In genomic region chr19:29436793-29437479, GRCm38 (mm10) we compare ENCODE assay signal across 23 mouse cellular contexts. TPM values are rescaled to one million over a fixed set of nuclear protein-coding genes. Genes with fewer than 3 reads are reported as not detected.
"Had no signal": no experiment of that assay in that cellular context is flagged by ENCODE, and none has a peak within 500 bp of the region (broad histone marks: within the 10 kb centered on the region; RNA-seq: fewer than 3 reads in every experiment).

No protein-coding gene starts in this region.

- H3K27ac ChIP-seq: lung, embryonic 15.5 days; macrophage; midbrain, embryonic 13.5 days; midbrain, embryonic 15.5 days; neural tube, embryonic 13.5 days; neural tube, embryonic 15.5 days; stomach, embryonic 15.5 days; stomach, postnatal 0 days had no signal

- DNase-seq: liver, postnatal 0 days; lung, adult 2 months; lung, postnatal 14 days; lung, postnatal 36 days; right cerebral cortex, adult 18-20 months; right cerebral cortex, postnatal 25 days; right cerebral cortex, postnatal 4 days; spleen, adult 18-20 months; thymus, adult 2 months; thymus, postnatal 25 days; thymus, postnatal 4 days had no signal

- H3K4me3 ChIP-seq: lung, embryonic 15.5 days; megakaryocyte, embryonic 14.5 days; midbrain, embryonic 13.5 days; midbrain, embryonic 15.5 days; neural tube, embryonic 13.5 days; neural tube, embryonic 15.5 days; stomach, embryonic 15.5 days had no signal

- H3K27me3 ChIP-seq: lung, embryonic 15.5 days; megakaryocyte, embryonic 14.5 days; midbrain, embryonic 13.5 days; midbrain, embryonic 15.5 days; neural tube, embryonic 13.5 days; neural tube, embryonic 15.5 days; stomach, embryonic 15.5 days had no signal

- H3K4me1 ChIP-seq: lung, embryonic 15.5 days; midbrain, embryonic 13.5 days; midbrain, embryonic 15.5 days; neural tube, embryonic 13.5 days; neural tube, embryonic 15.5 days; stomach, embryonic 15.5 days had no signal

- H3K9me3 ChIP-seq: lung, embryonic 15.5 days; megakaryocyte, embryonic 14.5 days; midbrain, embryonic 13.5 days; midbrain, embryonic 15.5 days; neural tube, embryonic 13.5 days; neural tube, embryonic 15.5 days; stomach, embryonic 15.5 days had no signal

- H3K36me3 ChIP-seq: lung, embryonic 15.5 days; midbrain, embryonic 13.5 days; midbrain, embryonic 15.5 days; neural tube, embryonic 13.5 days; neural tube, embryonic 15.5 days; stomach, embryonic 15.5 days had no signal

- H3K9ac ChIP-seq: liver, postnatal 0 days; lung, embryonic 15.5 days; midbrain, embryonic 13.5 days; midbrain, embryonic 15.5 days; neural tube, embryonic 13.5 days; neural tube, embryonic 15.5 days; stomach, embryonic 15.5 days had no signal

RNA-seq across cellular contexts. Expression of gene Pdcd1lg2, which starts 26.2 kb away (rescaled TPM):
- total RNA-seq: megakaryocyte progenitor cell, adult 5-6 weeks had no signal
- polyA plus RNA-seq: liver, postnatal 0 days; midbrain, embryonic 11.5 days; midbrain, embryonic 15.5 days; neural tube, embryonic 11.5 days; neural tube, embryonic 13.5 days; stomach, embryonic 15.5 days had no signal
